Mouse (Mus musculus) lung, postnatal 10 days (tissue): ENCODE data around the gene Spx.
A peak's percentile ranks its signal among the peaks of the same experiment; 100 is the strongest.

ENCODE experiments used
- DNase-seq: peaks from one replicate; pipeline ENCODE4 v3.0.0; 2021

The Spx gene

GRCm38 (mm10) chr6:142412906-142413491 is at the start of gene Spx:
Spx (plus strand) TSS chr6:142413441.
- DNase-seq, result no peak

DNA sequence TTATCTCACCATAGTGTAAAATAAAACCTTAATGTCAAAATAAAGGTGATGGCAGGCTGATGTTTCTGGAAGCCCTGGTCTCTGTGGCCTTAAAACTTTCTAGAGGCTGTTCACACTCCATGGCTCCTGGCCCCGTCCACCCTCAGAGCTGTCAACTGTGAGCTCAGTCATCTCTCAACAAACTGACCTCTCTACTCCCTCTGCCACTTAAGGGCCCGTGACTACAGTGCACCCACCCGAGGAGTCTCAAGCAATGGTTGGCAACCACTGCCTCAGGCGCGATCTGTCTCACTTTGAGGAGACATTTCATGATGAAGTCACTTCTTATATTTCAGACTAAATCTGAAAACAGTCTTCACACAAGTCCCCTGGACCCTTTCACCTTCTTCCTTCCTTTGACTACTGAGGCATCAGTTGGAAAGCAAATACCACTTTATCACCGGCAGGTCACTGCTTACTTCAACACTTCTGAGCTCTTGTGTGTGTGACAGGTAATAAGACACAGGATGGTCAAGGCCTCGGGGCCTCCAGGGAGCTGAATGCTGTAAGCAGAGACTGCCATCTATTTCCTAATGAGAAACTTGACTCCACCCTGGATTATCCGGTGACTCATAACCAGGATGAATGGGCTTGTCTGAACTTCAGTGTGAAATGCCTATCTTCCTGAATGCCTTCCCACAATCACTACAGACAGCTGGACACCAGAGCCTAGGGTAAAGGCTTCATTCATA is 47.3 kb upstream of the Spx start:
- no peak for DNase-seq

GRCm38 (mm10) chr6:142366473-142367018 is 46.7 kb upstream of the Spx start:
- DNase-seq, result no peak

DNA sequence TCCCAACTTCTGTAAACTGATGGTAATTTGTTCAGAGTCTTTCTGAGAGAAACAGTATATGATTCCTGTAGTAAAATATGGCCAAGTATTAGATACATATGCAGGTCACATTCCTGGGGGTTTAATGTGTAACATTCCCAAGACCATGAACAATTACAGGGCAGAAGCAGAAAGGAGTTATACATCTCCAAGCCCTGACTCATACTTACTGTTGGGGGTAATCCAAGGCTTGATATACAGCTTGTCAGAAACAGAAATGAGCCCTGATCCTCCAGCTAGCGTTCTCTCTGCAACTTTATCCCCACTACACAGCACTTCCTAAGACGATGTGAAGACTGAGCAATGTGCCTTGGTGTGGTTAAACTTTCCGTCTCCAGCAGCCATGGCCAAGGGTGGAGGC is 45.7 kb upstream of the Spx start:
- no peak for DNase-seq

- DNase-seq, result no peak
These were observed 43.7 kb upstream of the Spx start for GRCm38 (mm10) chr6:142369568-142369967.

- DNase-seq, result no peak
These were observed 36.2 kb upstream of the Spx start for GRCm38 (mm10) chr6:142377081-142377480.

DNA sequence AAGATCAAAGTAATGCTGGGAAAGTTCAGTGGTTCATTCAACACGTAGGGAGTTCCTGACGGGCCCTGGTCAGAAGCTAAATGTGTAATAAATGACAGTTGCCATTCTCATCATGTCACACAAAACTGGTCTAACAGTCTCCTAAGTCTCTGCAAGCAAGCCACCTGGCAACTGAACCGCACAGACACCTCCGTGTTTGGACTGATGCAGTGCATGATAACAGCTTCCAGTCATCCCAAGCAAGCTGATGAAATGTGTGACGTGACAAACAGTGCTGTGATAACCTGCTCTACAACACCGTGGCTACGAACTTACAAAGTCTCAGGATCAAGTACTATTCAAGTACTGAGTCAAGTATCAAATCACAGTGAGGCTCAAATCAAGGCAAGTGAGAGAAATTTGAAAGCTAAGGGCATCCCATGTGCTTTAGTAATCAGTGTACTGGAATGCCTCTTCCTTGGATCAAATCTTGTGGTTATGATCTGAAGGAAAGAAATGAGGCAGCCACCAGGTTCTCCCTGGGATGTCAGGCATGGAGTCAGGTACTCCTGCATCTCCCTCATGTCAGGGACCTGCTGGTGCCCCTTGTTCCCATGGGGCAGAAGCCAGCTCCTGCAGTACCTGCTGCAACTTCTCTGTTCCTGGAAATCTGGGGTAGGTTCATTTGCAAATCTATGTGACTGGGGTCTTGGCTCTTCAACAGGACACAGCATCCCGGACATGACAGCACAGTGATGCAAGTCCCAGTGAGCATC is 34.5 kb upstream of the Spx start:
- DNase-seq, result no peak

DNA sequence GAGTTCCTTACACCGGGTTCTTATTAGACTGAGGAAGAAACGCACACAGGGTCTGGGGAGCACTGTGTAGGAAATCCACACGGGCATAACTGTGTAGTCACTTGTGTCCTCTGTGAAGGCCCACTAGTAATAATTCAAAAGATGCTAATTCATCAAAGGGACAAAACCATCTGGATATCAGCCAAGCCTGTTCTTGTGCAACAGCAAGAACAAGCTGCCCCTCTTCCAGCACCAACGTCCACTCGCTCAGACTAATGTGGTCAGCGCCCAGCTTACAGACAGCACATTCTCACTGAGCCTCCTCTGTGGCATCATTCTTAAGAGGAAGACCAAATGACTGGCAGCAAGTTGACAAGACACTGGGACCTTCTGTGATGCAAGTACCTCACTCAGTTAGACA is 33.3 kb upstream of the Spx start:
- no peak for DNase-seq

GRCm38 (mm10) chr6:142381615-142382014 is 31.6 kb upstream of the Spx start:
- no peak for DNase-seq

DNA sequence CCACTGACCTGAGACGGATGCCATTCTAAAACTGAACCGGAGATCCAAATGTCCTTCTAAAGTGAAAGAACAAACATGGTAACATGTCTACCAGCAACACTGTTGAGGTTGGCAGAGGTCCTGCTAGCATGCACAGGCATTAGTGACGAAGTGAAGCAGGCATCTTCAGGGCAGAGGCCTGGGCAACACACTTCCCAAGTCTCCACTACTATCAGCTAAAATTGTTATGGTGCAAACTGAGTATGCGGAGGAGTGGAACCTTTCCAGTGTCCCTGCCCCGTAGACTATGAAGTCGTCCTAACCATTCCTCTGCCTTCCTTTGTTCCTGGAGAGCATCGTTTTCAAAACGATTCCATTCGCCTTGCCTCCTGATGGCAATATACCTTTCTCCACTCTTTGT is 28.7 kb upstream of the Spx start:
- DNase-seq, result no peak

DNA sequence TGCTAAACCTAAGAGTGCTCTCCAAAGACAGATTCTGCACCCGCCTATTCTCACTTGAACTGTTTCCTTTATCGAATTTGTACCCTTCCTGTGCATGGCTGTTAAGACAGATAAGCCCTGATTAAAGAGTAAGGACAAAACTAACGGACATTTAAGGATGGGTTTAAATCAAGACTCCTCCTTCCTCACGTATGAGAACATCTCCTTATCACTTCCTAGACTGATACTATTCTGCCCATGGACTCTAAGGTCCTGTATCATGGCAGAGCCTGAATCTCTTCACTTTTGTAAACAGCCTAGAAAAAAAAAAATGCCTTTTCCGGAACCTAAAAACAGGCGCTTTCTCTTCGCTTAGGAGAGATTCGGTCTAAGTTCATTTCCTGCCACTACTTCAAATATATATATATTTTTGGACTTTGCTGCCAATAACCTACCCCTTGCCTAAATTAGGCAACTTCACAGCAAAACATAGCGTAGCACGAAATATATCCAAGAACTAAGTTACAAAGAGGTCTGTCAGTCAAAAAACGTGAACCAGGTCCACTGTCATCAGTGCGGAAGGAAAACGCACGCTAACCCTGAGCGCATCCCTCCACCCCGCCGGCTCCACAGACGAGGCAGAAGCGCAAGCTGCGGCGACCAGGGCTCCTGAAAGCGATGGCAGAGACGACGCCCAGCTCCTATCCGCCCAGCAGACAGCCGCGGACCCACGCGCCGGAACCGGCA is 26.8 kb upstream of the Spx start:
- DNase-seq, result no peak

GRCm38 (mm10) chr6:142387011-142387754 is 26.1 kb upstream of the Spx start, which contains the start of the genes Recql and Golt1b:
Recql (minus strand) TSS chr6:142387087.
Golt1b (plus strand) TSS chr6:142387221.
- peak; percentile 98 for DNase-seq

DNA sequence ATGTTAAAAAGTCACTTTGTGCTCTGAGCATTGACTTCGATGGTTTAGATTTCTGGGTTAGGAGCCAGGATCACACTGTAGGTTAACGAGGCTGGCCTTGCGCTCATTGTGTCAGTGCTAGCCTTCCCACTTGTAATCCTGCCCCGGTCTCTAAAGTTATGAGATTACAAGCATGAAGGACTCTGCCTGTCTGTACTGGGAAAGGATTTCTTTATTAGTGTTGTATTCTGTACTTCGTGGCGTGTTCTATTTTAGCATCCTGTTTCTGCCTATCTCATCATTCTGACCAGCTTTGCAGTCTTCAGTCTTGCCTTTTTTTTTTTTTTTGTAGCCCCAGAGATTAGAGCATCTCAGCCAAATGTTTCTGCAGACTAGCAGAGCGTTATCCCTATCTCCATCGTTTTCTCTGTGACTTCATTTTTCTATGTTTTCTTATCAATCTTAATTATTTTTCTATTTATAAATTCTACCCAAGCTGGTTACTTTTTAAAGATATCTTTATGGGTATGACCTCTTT is 25.4 kb upstream of the Spx start:
- DNase-seq, result no peak

DNA sequence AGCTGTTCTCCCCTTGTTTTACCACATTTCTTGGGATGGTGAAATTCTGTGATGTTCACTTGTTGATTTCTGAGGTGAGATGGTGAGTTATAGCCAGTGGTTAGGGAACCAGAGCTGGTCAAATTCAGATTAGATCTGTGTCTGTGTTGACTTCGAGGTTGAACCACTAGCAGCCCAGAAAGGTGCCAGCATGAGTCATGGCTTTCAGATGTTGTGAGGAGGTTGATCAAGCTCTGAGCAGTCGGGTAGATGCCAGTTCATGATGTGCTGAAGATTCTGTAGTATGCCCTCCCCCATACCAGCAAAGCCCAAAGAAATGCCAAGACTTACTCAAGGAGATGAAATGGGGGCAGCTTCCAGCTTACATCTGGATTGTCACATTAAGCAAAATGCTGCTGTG is 24.1 kb upstream of the Spx start:
- DNase-seq, result no peak

GRCm38 (mm10) chr6:142392312-142392711 is 20.9 kb upstream of the Spx start:
- no peak for DNase-seq

- peak; percentile 32 for DNase-seq
These were observed 18.6 kb upstream of the Spx start for GRCm38 (mm10) chr6:142394669-142395068.

DNA sequence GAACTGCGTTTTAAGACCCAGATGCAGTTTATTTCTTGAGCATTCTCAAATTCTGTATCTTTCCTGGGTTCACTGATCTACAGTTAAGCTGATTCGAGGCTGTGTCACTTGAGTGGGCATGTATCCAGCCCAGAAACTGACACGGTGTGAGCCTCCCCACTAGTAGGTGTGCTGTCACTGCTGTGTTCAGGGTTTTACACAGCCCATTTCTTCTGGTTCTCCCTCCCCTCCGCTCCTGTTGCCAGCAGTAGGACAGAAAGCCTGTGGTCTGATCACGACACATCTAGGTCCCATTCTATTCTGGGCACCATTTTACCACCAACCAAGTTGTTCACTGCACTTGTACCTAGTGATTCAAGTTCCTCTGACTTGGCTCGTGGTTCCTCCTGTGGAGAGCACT is 17.5 kb upstream of the Spx start:
- no peak for DNase-seq

- no peak for DNase-seq
These were observed 2.1 kb upstream of the Spx start for GRCm38 (mm10) chr6:142411140-142411539.

DNA sequence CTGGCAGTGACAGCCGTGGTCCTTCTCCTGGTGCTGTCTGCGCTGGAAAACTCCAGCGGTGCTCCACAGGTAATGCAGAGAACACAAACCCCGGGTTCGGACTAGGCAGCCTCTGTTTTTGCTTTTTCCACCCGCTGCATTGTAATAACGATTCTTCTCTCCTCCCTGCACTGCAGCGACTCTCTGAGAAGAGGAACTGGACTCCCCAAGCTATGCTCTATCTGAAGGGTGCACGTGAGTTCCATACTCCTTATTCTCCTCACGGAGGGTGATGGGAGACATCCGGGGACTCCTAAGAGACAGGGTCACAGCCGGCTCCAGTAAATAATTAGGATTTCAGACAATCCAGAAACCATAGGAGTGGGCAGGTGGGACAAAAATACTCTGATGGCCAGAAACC is 604 bp downstream of the Spx start:
- DNase-seq, result no peak

DNA sequence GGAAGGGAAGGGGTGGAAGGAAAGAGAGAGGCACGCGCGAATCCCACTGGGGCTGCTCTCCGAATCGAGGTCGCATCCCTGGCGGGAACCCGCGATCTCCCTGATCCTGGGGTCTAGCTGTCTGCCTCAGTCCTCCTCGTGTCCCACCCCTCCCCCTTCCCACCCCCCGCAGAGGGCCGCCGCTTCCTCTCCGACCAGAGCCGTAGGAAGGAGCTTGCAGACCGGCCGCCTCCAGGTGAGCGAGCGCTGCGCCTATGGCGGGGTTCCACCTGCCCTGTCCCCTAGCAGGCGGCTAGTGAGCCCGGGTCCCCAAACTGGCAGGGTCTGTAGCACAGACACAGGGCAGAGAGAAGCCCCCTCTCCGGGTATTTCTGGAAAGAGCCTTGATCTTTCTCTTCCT is 1.4 kb downstream of the Spx start:
- no peak for DNase-seq

- DNase-seq, result no peak
These were observed 11.7 kb downstream of the Spx start for GRCm38 (mm10) chr6:142424976-142425375.

GRCm38 (mm10) chr6:142429072-142429471 is 15.8 kb downstream of the Spx start:
- no peak for DNase-seq
